Mouse (Mus musculus): ENCODE measurements around the gene Rftn2. TPM values are rescaled to one million over a fixed set of nuclear protein-coding genes. Genes with fewer than 3 reads are reported as not detected.

Gene Rftn2
- polyA plus RNA-seq, 1 experiment from 2014 or later, result 4.8 TPM

DNA sequence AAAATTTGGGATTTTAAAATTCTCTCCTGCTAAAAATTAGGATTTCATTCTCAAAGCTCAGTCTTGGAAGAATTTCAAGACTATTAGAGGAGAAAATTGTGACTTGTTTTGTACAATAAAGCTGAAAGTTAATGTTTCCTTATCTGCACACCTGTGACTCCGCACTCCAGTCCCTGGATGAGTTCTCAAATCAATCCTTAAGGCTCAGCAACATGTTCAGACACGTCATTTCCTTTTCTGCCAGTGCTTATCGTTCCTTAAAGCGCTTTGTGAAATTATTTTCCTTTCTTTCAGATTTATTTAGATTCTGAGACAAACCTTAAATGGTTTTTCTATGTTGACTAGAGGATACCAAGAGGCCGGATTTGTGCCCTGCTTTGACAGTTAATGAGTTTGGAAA is 9.9 kb upstream of the Rftn2 start:
- no peak overlapping the region for H3K27ac ChIP-seq (ENCODE audit: low read depth, low read length)

GRCm38 (mm10) chr1:55234910-55235520 is 8.4 kb upstream of the Rftn2 start:
- Histone ChIP-seq H3K36me3 (ENCODE audit: control insufficient read depth, insufficient read depth, low read length) (no peaks in the 10 kb centered on the region), H3K4me2 (no peak overlapping the region), H3K9ac (ENCODE audit: low read depth, low read length) (no peak overlapping the region), H3K4me1 (ENCODE audit: control insufficient read depth, insufficient read depth, low read length) (peaks cover 13% of the 10 kb centered on the region), H3K9me3 (replicated peaks; ENCODE audit: control insufficient read depth, low read length) (no peaks in the 10 kb centered on the region), H3K27ac (ENCODE audit: low read depth, low read length) (no peak overlapping the region), H3K27me3 (ENCODE audit: control insufficient read depth, insufficient read depth, low read length) (no peaks in the 10 kb centered on the region; the same call in 1 of the 2 replicates), H3K4me3 (ENCODE audit: low read depth, low read length) (no peak overlapping the region)
- no peak for ATAC-seq (replicated peaks; ENCODE audit: insufficient number of reproducible peaks, low FRiP score, low TSS enrichment)
- 55% methylated on average over 16 of the region's 16 CpGs for WGBS (ENCODE audit: insufficient replicate concordance)

More for the DNA sequence above, 9.9 kb upstream of the Rftn2 start:
- 40% methylated on average over 5 of the region's 5 CpGs for WGBS (ENCODE audit: insufficient replicate concordance)
- no peaks in the 10 kb centered on the region for H3K36me3 ChIP-seq (ENCODE audit: control insufficient read depth, insufficient read depth, low read length)
- H3K4me2 ChIP-seq, result peak overlapping the region; percentile 98
- H3K27me3 ChIP-seq (ENCODE audit: control insufficient read depth, insufficient read depth, low read length), result no peaks in the 10 kb centered on the region; the same call in 1 of the 2 replicates
- peaks cover 13% of the 10 kb centered on the region for H3K4me1 ChIP-seq (ENCODE audit: control insufficient read depth, insufficient read depth, low read length)
- peak overlapping the region; percentile 65 for H3K4me3 ChIP-seq (ENCODE audit: low read depth, low read length)
- no peaks in the 10 kb centered on the region for H3K9me3 ChIP-seq (replicated peaks; ENCODE audit: control insufficient read depth, low read length)
- ATAC-seq (replicated peaks; ENCODE audit: insufficient number of reproducible peaks, low FRiP score, low TSS enrichment), result no peak
- H3K9ac ChIP-seq (ENCODE audit: low read depth, low read length), result 0 out of 2 replicates have a peak overlapping the region, but pooled peaks have one; percentile 4

DNA sequence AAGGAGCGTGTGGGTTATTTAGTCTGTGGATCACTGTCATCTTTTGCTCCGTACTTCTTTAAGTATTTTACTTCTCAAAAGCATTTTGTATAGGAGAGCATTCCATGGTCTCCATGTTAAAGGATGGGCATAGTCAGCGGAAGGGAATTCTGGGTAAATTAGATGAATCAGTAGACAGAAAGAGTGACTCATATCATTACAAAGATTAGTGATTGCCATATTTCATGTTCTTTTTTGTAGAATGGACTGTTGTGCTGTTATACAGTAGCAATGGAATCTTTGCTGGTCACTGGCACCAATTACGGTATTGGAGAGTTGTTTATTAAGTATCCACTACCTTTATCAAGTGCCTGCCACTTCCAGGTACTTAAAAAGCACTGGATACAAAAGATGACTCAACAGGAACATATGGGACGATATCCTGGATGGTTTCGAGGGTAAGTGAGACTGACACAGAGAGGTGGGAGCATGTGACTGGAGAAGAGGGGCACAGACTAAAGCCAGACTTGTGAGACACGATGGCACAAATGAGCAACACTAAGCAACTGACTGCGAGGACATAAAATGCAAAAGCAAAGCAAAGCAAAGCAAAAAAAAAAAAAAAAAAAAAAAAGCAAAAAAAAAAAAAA is 1.8 kb upstream of the Rftn2 start:
- H3K36me3 ChIP-seq (ENCODE audit: control insufficient read depth, insufficient read depth, low read length), result no peaks in the 10 kb centered on the region

DNA sequence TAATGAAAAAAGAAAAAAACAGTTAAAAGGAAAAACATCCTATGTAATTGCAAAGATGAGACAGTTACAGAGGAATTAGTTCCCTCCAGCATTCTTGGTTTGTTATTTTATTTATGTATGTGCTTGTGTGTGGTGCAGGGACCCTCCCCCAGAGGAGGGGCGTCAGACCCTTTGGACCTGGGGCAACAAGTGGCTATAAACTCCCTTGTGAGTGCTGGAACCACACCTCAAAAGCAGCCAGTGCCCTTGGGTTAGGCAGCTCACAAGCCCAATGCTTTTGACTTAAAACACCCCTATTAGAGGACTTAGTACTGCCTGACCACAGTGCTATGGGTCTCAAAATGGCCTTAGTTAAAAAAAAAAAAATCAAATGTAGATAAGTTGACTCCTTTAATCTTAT is 794 bp upstream of the Rftn2 start:
- 24% methylated on average over 1 of the region's 1 CpGs for WGBS (ENCODE audit: insufficient replicate concordance)
- no peaks in the 10 kb centered on the region for H3K36me3 ChIP-seq (ENCODE audit: control insufficient read depth, insufficient read depth, low read length)
- H3K4me2 ChIP-seq, result no peak overlapping the region
- no peak overlapping the region for H3K4me3 ChIP-seq (ENCODE audit: low read depth, low read length)
- H3K27me3 ChIP-seq (ENCODE audit: control insufficient read depth, insufficient read depth, low read length), result no peaks in the 10 kb centered on the region
- no peak overlapping the region for H3K9ac ChIP-seq (ENCODE audit: low read depth, low read length)
- no peak overlapping the region for H3K27ac ChIP-seq (ENCODE audit: low read depth, low read length)
- no peaks in the 10 kb centered on the region for H3K9me3 ChIP-seq (replicated peaks; ENCODE audit: control insufficient read depth, low read length)
- no peaks in the 10 kb centered on the region for H3K4me1 ChIP-seq (ENCODE audit: control insufficient read depth, insufficient read depth, low read length)
- ATAC-seq (replicated peaks; ENCODE audit: insufficient number of reproducible peaks, low FRiP score, low TSS enrichment), result no peak

More for the DNA sequence above, 1.8 kb upstream of the Rftn2 start:
- WGBS (ENCODE audit: insufficient replicate concordance), result 69% methylated on average over 8 of the region's 8 CpGs
- Histone ChIP-seq H3K27me3 (ENCODE audit: control insufficient read depth, insufficient read depth, low read length) (no peaks in the 10 kb centered on the region; the same call in 1 of the 2 replicates), H3K9me3 (replicated peaks; ENCODE audit: control insufficient read depth, low read length) (no peaks in the 10 kb centered on the region), H3K27ac (ENCODE audit: low read depth, low read length) (no peak overlapping the region), H3K9ac (ENCODE audit: low read depth, low read length) (no peak overlapping the region), H3K4me1 (ENCODE audit: control insufficient read depth, insufficient read depth, low read length) (no peaks in the 10 kb centered on the region), H3K4me2 (no peak overlapping the region), H3K4me3 (ENCODE audit: low read depth, low read length) (no peak overlapping the region)
- ATAC-seq (replicated peaks; ENCODE audit: insufficient number of reproducible peaks, low FRiP score, low TSS enrichment), result no peak

DNA sequence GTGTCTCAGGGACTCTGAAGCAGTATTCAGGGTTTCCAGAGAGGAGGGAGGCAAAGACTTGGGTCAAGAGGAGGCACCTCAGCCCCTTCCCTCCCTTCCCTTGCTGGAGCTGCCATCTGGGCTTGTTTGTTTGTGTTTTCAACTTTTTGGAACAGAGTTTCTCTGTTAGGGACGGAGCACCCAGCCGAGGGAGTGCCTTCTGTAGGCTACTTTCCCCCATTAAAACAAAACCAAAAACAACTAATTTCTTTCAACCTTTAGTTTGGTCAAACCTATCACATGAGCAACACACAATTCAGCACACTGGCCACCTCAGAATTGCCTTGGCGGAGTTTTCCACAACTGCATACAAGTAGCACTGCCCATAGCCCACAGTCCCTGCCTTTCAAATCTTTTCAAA is 1.2 kb downstream of the Rftn2 start:
- Histone ChIP-seq H3K4me2 (peak overlapping the region; percentile 75), H3K36me3 (ENCODE audit: control insufficient read depth, insufficient read depth, low read length) (no peaks in the 10 kb centered on the region), H3K27ac (ENCODE audit: low read depth, low read length) (no peak overlapping the region), H3K9me3 (replicated peaks; ENCODE audit: control insufficient read depth, low read length) (no peaks in the 10 kb centered on the region), H3K4me3 (ENCODE audit: low read depth, low read length) (peak overlapping the region; percentile 50), H3K9ac (ENCODE audit: low read depth, low read length) (no peak overlapping the region), H3K27me3 (ENCODE audit: control insufficient read depth, insufficient read depth, low read length) (no peaks in the 10 kb centered on the region), H3K4me1 (ENCODE audit: control insufficient read depth, insufficient read depth, low read length) (0 out of 2 replicates have a peak, but pooled peaks cover 4% of the 10 kb centered on the region)
- WGBS (ENCODE audit: insufficient replicate concordance), result 36% methylated on average over 3 of the region's 3 CpGs
- no peak for ATAC-seq (replicated peaks; ENCODE audit: insufficient number of reproducible peaks, low FRiP score, low TSS enrichment)

- H3K27me3 ChIP-seq (ENCODE audit: control insufficient read depth, insufficient read depth, low read length), result no peaks in the 10 kb centered on the region
- 0 out of 2 replicates have a peak, but pooled peaks cover 4% of the 10 kb centered on the region for H3K4me1 ChIP-seq (ENCODE audit: control insufficient read depth, insufficient read depth, low read length)
- H3K9ac ChIP-seq (ENCODE audit: low read depth, low read length), result no peak overlapping the region
- no peak overlapping the region for H3K27ac ChIP-seq (ENCODE audit: low read depth, low read length)
- ATAC-seq (replicated peaks; ENCODE audit: insufficient number of reproducible peaks, low FRiP score, low TSS enrichment), result no peak
- no peaks in the 10 kb centered on the region for H3K9me3 ChIP-seq (replicated peaks; ENCODE audit: control insufficient read depth, low read length)
- H3K36me3 ChIP-seq (ENCODE audit: control insufficient read depth, insufficient read depth, low read length), result no peaks in the 10 kb centered on the region
- 73% methylated on average over 11 of the region's 11 CpGs for WGBS (ENCODE audit: insufficient replicate concordance)
- H3K4me2 ChIP-seq, result peak overlapping the region; percentile 75
- H3K4me3 ChIP-seq (ENCODE audit: low read depth, low read length), result no peak overlapping the region
These were observed 2.5 kb downstream of the Rftn2 start for GRCm38 (mm10) chr1:55224111-55224510.

DNA sequence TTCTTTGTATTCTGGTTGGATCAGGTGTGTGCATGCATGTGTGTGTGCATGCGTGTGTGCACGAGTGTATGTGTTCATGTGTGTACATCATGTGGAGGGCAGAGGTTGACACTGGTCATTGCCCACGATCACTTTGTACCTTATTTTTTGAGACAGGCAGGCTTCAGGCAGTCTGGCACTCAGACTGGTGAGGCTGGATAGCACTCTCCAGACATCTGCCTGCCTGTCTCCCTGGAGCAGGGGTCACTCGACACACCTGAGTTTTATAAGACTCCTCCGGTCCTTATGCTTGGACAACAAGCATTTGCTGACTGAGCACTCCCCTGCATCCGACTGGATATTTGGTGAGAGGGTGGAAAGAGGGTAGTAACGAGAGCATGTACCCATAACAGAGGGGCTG is 3.6 kb downstream of the Rftn2 start:
- Histone ChIP-seq H3K4me2 (no peak overlapping the region), H3K36me3 (ENCODE audit: control insufficient read depth, insufficient read depth, low read length) (no peaks in the 10 kb centered on the region), H3K27me3 (ENCODE audit: control insufficient read depth, insufficient read depth, low read length) (no peaks in the 10 kb centered on the region), H3K27ac (ENCODE audit: low read depth, low read length) (no peak overlapping the region), H3K4me1 (ENCODE audit: control insufficient read depth, insufficient read depth, low read length) (0 out of 2 replicates have a peak, but pooled peaks cover 4% of the 10 kb centered on the region), H3K4me3 (ENCODE audit: low read depth, low read length) (no peak overlapping the region), H3K9ac (ENCODE audit: low read depth, low read length) (no peak overlapping the region), H3K9me3 (replicated peaks; ENCODE audit: control insufficient read depth, low read length) (no peaks in the 10 kb centered on the region)
- 80% methylated on average over 7 of the region's 7 CpGs for WGBS (ENCODE audit: insufficient replicate concordance)
- no peak for ATAC-seq (replicated peaks; ENCODE audit: insufficient number of reproducible peaks, low FRiP score, low TSS enrichment)

- H3K9me3 ChIP-seq (replicated peaks; ENCODE audit: control insufficient read depth, low read length), result no peaks in the 10 kb centered on the region
- no peaks in the 10 kb centered on the region for H3K36me3 ChIP-seq (ENCODE audit: control insufficient read depth, insufficient read depth, low read length)
- H3K4me1 ChIP-seq (ENCODE audit: control insufficient read depth, insufficient read depth, low read length), result 0 out of 2 replicates have a peak, but pooled peaks cover 4% of the 10 kb centered on the region
- H3K9ac ChIP-seq (ENCODE audit: low read depth, low read length), result no peak overlapping the region
- H3K4me3 ChIP-seq (ENCODE audit: low read depth, low read length), result no peak overlapping the region
- no peak overlapping the region for H3K27ac ChIP-seq (ENCODE audit: low read depth, low read length)
- no peak for ATAC-seq (replicated peaks; ENCODE audit: insufficient number of reproducible peaks, low FRiP score, low TSS enrichment)
- no peak overlapping the region for H3K4me2 ChIP-seq
- 70% methylated on average over 4 of the region's 4 CpGs for WGBS (ENCODE audit: insufficient replicate concordance)
- no peaks in the 10 kb centered on the region for H3K27me3 ChIP-seq (ENCODE audit: control insufficient read depth, insufficient read depth, low read length)
These were observed 5.2 kb downstream of the Rftn2 start for GRCm38 (mm10) chr1:55221352-55221751.
